Mouse (Mus musculus): ENCODE measurements at regions not wholly inside any gene's neighbourhood (a gene's known extent, or its start where the extent isn't known, plus 50 kb on each side); places are given as distances from the start of the nearest gene placed in this dataset.

- no peak for DNase-seq
Measured at GRCm38 (mm10) chr11:79823631-79824310, 138.4 kb downstream of the Utp6 start.

- no peak for DNase-seq
Measured at GRCm38 (mm10) chr11:79821986-79822385, 140.2 kb downstream of the Utp6 start.

- no peak for DNase-seq
Measured at GRCm38 (mm10) chr11:79815156-79815555, 147.0 kb downstream of the Utp6 start.

- DNase-seq, result no peak
Measured at GRCm38 (mm10) chr11:79806911-79807466, 155.2 kb downstream of the Utp6 start.

GRCm38 (mm10) chr11:79806417-79806816 is 155.8 kb downstream of the Utp6 start:
- no peak for DNase-seq

- no peak for DNase-seq
Measured at GRCm38 (mm10) chr11:79805981-79806415, 156.2 kb downstream of the Utp6 start.

GRCm38 (mm10) chr11:79803971-79804370 is 158.2 kb downstream of the Utp6 start:
- no peak for DNase-seq

- peak; percentile 78 for DNase-seq
Measured at GRCm38 (mm10) chr11:79803006-79803405, 159.2 kb downstream of the Utp6 start.

GRCm38 (mm10) chr11:79802566-79802965 is 159.6 kb downstream of the Utp6 start:
- no peak for DNase-seq

- DNase-seq, result no peak
Measured at GRCm38 (mm10) chr11:79800256-79800655, 161.9 kb downstream of the Utp6 start.

GRCm38 (mm10) chr11:79788251-79788741 is 173.9 kb downstream of the Utp6 start:
- DNase-seq, result no peak

GRCm38 (mm10) chr11:79787766-79788165 is 174.4 kb downstream of the Utp6 start:
- no peak for DNase-seq

GRCm38 (mm10) chr11:79784071-79784470 is 178.1 kb downstream of the Utp6 start:
- no peak for DNase-seq

GRCm38 (mm10) chr11:79781966-79782365 is 180.2 kb downstream of the Utp6 start:
- no peak for DNase-seq

GRCm38 (mm10) chr11:79779756-79780155 is 182.4 kb downstream of the Utp6 start:
- DNase-seq, result no peak

GRCm38 (mm10) chr11:79778522-79778921 is 183.7 kb downstream of the Utp6 start:
- peak; percentile 41 for DNase-seq

GRCm38 (mm10) chr11:79777988-79778387 is 184.2 kb downstream of the Utp6 start:
- DNase-seq, result no peak

GRCm38 (mm10) chr11:79776577-79776976 is 185.6 kb downstream of the Rab11fip4 start:
- no peak for DNase-seq

GRCm38 (mm10) chr11:79773755-79774154 is 182.7 kb downstream of the Rab11fip4 start:
- DNase-seq, result no peak

GRCm38 (mm10) chr11:79771431-79771830 is 180.4 kb downstream of the Rab11fip4 start:
- DNase-seq, result peak; percentile 70

- no peak for DNase-seq
Measured at GRCm38 (mm10) chr11:79767111-79767510, 176.1 kb downstream of the Rab11fip4 start.

- no peak for DNase-seq
Measured at GRCm38 (mm10) chr11:79766036-79766435, 175.0 kb downstream of the Rab11fip4 start.

GRCm38 (mm10) chr11:79765396-79765795 is 174.4 kb downstream of the Rab11fip4 start:
- no peak for DNase-seq

GRCm38 (mm10) chr11:79764026-79764425 is 173.0 kb downstream of the Rab11fip4 start:
- DNase-seq, result no peak

GRCm38 (mm10) chr11:79762654-79763053 is 171.6 kb downstream of the Rab11fip4 start:
- DNase-seq, result no peak

Measured in lung, postnatal 14 days (tissue).